Mouse (Mus musculus) MEL (cell line): Measurements from ENCODE around the gene Tex22. TPM values are rescaled to one million over a fixed set of nuclear protein-coding genes. Genes with fewer than 3 reads are reported as not detected.

Experiments
- DNase-seq: peaks from one replicate; pipeline ENCODE4 v3.0.0; 2011; ENCODE audit warnings: low read depth, low spot score
- H3K27ac ChIP-seq: 2 replicates; pipeline ENCODE4 v1.5.1; 2012; ENCODE audit warnings: low read depth, mild to moderate bottlenecking, control low read depth, low read length, moderate library complexity; ENCODE audit not compliant: control insufficient read depth
- H3K27me3 ChIP-seq, 2 experiments: fragments of 150-350 bp in 1 of 2; sonication (generic) in 1 of 2; 2 replicates each; pipeline ENCODE4 v1.6.1; 2012; ENCODE audit warnings: low read length in 2 of 2, mild to moderate bottlenecking in 2 of 2, improper control_type of control experiment in 1 of 2, moderate library complexity in 1 of 2; ENCODE audit not compliant: insufficient read depth in 2 of 2, control insufficient read depth in 1 of 2
- H3K36me3 ChIP-seq, 2 experiments: 2 replicates each; pipeline ENCODE4 v1.6.1; 2012 to 2014; ENCODE audit warnings: low read length in 2 of 2, improper control_type of control experiment in 1 of 2, inconsistent platforms in 1 of 2, mild to moderate bottlenecking in 1 of 2; ENCODE audit not compliant: insufficient read depth in 2 of 2, control insufficient read depth in 1 of 2
- H3K4me1 ChIP-seq, 2 experiments: fragments of 150-350 bp in 1 of 2; sonication (generic) in 1 of 2; 2 replicates each; pipeline ENCODE4 v1.6.1; 2012; ENCODE audit warnings: low read length in 2 of 2, improper control_type of control experiment in 1 of 2, mild to moderate bottlenecking in 1 of 2; ENCODE audit not compliant: insufficient read depth in 2 of 2, control insufficient read depth in 1 of 2
- H3K4me3 ChIP-seq, 2 experiments: fragments of 150-350 bp in 1 of 2; sonication (generic) in 1 of 2; 2 replicates each; pipeline ENCODE4 v1.5.1; 2012; ENCODE audit warnings: low read depth in 2 of 2, low read length in 2 of 2, mild to moderate bottlenecking in 2 of 2, moderate library complexity in 2 of 2, control low read depth in 1 of 2, improper control_type of control experiment in 1 of 2; ENCODE audit not compliant: control insufficient read depth in 1 of 2, insufficient read depth in 1 of 2
- H3K79me2 ChIP-seq: 2 replicates; pipeline ENCODE4 v1.6.1; 2012; ENCODE audit warnings: mild to moderate bottlenecking, low read length, moderate library complexity; ENCODE audit not compliant: control insufficient read depth, poor library complexity, insufficient read depth
- H3K9ac ChIP-seq: 2 replicates; pipeline ENCODE4 v1.6.1; 2012; ENCODE audit warnings: low read depth, mild to moderate bottlenecking, control low read depth, low read length, moderate library complexity; ENCODE audit not compliant: control insufficient read depth, poor library complexity, severe bottlenecking
- H3K9me3 ChIP-seq: fragments of 150-350 bp; sonication (generic); replicated peaks from 2 replicates; pipeline ENCODE4 v1.6.1; 2012; ENCODE audit warnings: mild to moderate bottlenecking, low read length, improper control_type of control experiment, moderate library complexity; ENCODE audit not compliant: insufficient read depth
- E2F4 ChIP-seq: IDR thresholded peaks from 2 replicates; pipeline ENCODE4 v1.6.1; 2011; ENCODE audit warnings: low read depth, low read length, improper control_type of control experiment, borderline replicate concordance
- EP300 ChIP-seq, 2 experiments: IDR thresholded peaks; 2 replicates each; pipeline ENCODE4 v1.6.1; 2011; ENCODE audit warnings: improper control_type of control experiment in 2 of 2, low read length in 2 of 2, low read depth in 1 of 2, mild to moderate bottlenecking in 1 of 2
- ETS1 ChIP-seq: IDR thresholded peaks from 2 replicates; pipeline ENCODE4 v1.6.1; 2012; ENCODE audit warnings: low read depth, mild to moderate bottlenecking, inconsistent platforms, low read length, improper control_type of control experiment, moderate library complexity
- GABPA ChIP-seq: IDR thresholded peaks from 2 replicates; pipeline ENCODE4 v1.6.1; 2012; ENCODE audit warnings: low read depth, mild to moderate bottlenecking, inconsistent platforms, low read length, improper control_type of control experiment, moderate library complexity
- GATA1 ChIP-seq: IDR thresholded peaks from 2 replicates; pipeline ENCODE4 v1.6.1; 2011; ENCODE audit warnings: low read depth, low read length, improper control_type of control experiment
- MAFK ChIP-seq: IDR thresholded peaks from 2 replicates; pipeline ENCODE4 v1.6.1; 2011; ENCODE audit warnings: low read depth, mild to moderate bottlenecking, low read length, improper control_type of control experiment, borderline replicate concordance
- MAX ChIP-seq: IDR thresholded peaks from 2 replicates; pipeline ENCODE4 v1.6.1; 2011; ENCODE audit warnings: low read length, improper control_type of control experiment
- MXI1 ChIP-seq: IDR thresholded peaks from 2 replicates; pipeline ENCODE4 v1.6.1; 2011; ENCODE audit warnings: mild to moderate bottlenecking, low read depth, low read length, improper control_type of control experiment
- MYC ChIP-seq: IDR thresholded peaks from 2 replicates; pipeline ENCODE4 v1.6.1; 2011; ENCODE audit warnings: low read depth, mild to moderate bottlenecking, low read length, improper control_type of control experiment, moderate library complexity
- NELFE ChIP-seq: IDR thresholded peaks from 2 replicates; pipeline ENCODE4 v1.6.1; 2011; ENCODE audit warnings: low read depth, low read length, improper control_type of control experiment
- POLR2AphosphoS2 ChIP-seq: IDR thresholded peaks from 2 replicates; pipeline ENCODE4 v1.6.1; 2011; ENCODE audit warnings: low read length, improper control_type of control experiment
- POLR2AphosphoS5 ChIP-seq: IDR thresholded peaks from 2 replicates; pipeline ENCODE4 v1.6.1; 2012; ENCODE audit warnings: low read depth, borderline replicate concordance, mild to moderate bottlenecking, inconsistent platforms, low read length, moderate library complexity, mixed read lengths
- RAD21 ChIP-seq: IDR thresholded peaks from 2 replicates; pipeline ENCODE4 v1.6.1; 2011; ENCODE audit warnings: mild to moderate bottlenecking, low read depth, low read length, improper control_type of control experiment
- SIN3A ChIP-seq: IDR thresholded peaks from 2 replicates; pipeline ENCODE4 v1.6.1; 2012; ENCODE audit warnings: low read length, improper control_type of control experiment, inconsistent platforms
- SMC3 ChIP-seq: IDR thresholded peaks from 2 replicates; pipeline ENCODE4 v1.6.1; 2011; ENCODE audit warnings: low read depth, low read length, improper control_type of control experiment
- TAL1 ChIP-seq: IDR thresholded peaks from 2 replicates; pipeline ENCODE4 v1.6.1; 2012; ENCODE audit warnings: mild to moderate bottlenecking, inconsistent platforms, low read length, moderate library complexity, mixed read lengths
- TBP ChIP-seq: IDR thresholded peaks from 2 replicates; pipeline ENCODE4 v1.8.0; 2011; ENCODE audit warnings: low read depth, low read length, improper control_type of control experiment
- TCF12 ChIP-seq: IDR thresholded peaks from 2 replicates; pipeline ENCODE4 v1.6.1; 2014; ENCODE audit warnings: low read depth, mild to moderate bottlenecking, inconsistent platforms, low read length, improper control_type of control experiment, moderate library complexity
- ZC3H11A ChIP-seq: IDR thresholded peaks from 2 replicates; pipeline ENCODE4 v1.6.1; 2012; ENCODE audit warnings: low read depth, mild to moderate bottlenecking, inconsistent platforms, low read length, improper control_type of control experiment
- polyA plus RNA-seq, 2 experiments: library from polyadenylated mRNA; stranded (reverse) in 1 of 2; unstranded in 1 of 2; fragments of >175 nt in 1 of 2; fragments of >200 nt in 1 of 2; gene quantifications; 2 replicates each; pipeline versions ENCODE4 v1.2.1 to v1.2.4; 2012; ENCODE audit warnings: low replicate concordance in 2 of 2, low read depth in 1 of 2; ENCODE audit not compliant: insufficient read length in 2 of 2, insufficient read depth in 1 of 2, missing spikeins in 1 of 2
- total RNA-seq: library from RNA; depleted of rRNA; stranded (reverse); fragments of 300-350 nt; gene quantifications from 2 replicates; pipeline ENCODE4 v1.2.3, GENCODE M21; 2012

Gene Tex22
- total and polyA plus RNA-seq, 3 experiments = 0.43 to 0.65 TPM; not detected in 1

- TF ChIP-seq ZC3H11A (no peak), EP300 (IDR thresholded peaks at IDR 0.05; ENCODE audit: low read depth in 1 of 2, low read length in 2 of 2) (0 out of 4 replicates have a peak, but pooled peaks of 1 of the 2 experiments have one; percentile 13), SMC3 (no peak), RAD21 (no peak), MAX (0 out of 2 replicates have a peak, but pooled peaks have one; percentile 2), GATA1 (peak; percentile 28; the same call in 1 of the 2 replicates), POLR2AphosphoS5 (no peak), POLR2AphosphoS2 (no peak), TBP (no peak), GABPA (no peak), MAFK (no peak), MXI1 (no peak)
- TF ChIP-seq, all 39 proteins: peak for 3
- H3K4me3 ChIP-seq = no peak overlapping the region
- peaks cover 4 to 12% of the 10 kb centered on the region in 2 experiments; a peak in 3 of 4 replicates for H3K4me1 ChIP-seq
- no peak overlapping the region for H3K27ac ChIP-seq
- H3K79me2 ChIP-seq = no peaks in the 10 kb centered on the region
- H3K9ac ChIP-seq = no peak overlapping the region
- H3K9me3 ChIP-seq = no peaks in the 10 kb centered on the region
- no peak for DNase-seq
- peaks cover 0 to 5% of the 10 kb centered on the region in 2 experiments; a peak in 1 of 4 replicates for H3K36me3 ChIP-seq
- H3K27me3 ChIP-seq = no peaks in the 10 kb centered on the region
Observed at GRCm38 (mm10) chr12:113035093-113035492, 39.2 kb upstream of the Tex22 start.

- no peak overlapping the region for H3K4me3 ChIP-seq
- peak; percentile 46; the same call in 1 of the 2 replicates for TF ChIP-seq TCF12
- TF ChIP-seq TAL1 = 0 out of 2 replicates have a peak, but pooled peaks have one; percentile 19
- TF ChIP-seq SIN3A = peak; percentile 42; the same call in 1 of the 2 replicates
- TF ChIP-seq MAX = peak; percentile 65; the same call in 1 of the 2 replicates
- no peak for TF ChIP-seq E2F4
- peak; percentile 43; the same call in 1 of the 2 replicates for TF ChIP-seq GATA1
- TF ChIP-seq EP300 (IDR thresholded peaks at IDR 0.05; ENCODE audit: low read depth in 1 of 2, low read length in 2 of 2) = peak in 1 of 2 experiments; percentile 50; a peak in 2 of 4 replicates
- TF ChIP-seq ZC3H11A = no peak
- no peak for TF ChIP-seq POLR2AphosphoS5
- 0 out of 2 replicates have a peak, but pooled peaks have one; percentile 55 for TF ChIP-seq MYC
- TF ChIP-seq NELFE = no peak
- peak; percentile 30; the same call in 1 of the 2 replicates for TF ChIP-seq ETS1
- peak; percentile 35; the same call in 1 of the 2 replicates for TF ChIP-seq MXI1
- TF ChIP-seq, all 39 proteins: peak for 9
- peak; percentile 53 for DNase-seq
- Histone ChIP-seq H3K9ac (no peak overlapping the region), H3K9me3 (no peaks in the 10 kb centered on the region), H3K36me3 (peaks cover 0 to 20% of the 10 kb centered on the region in 2 experiments; a peak in 2 of 4 replicates), H3K4me1 (peaks cover 15 to 23% of the 10 kb centered on the region in 2 experiments), H3K79me2 (no peaks in the 10 kb centered on the region), H3K27ac (no peak overlapping the region), H3K27me3 (no peaks in the 10 kb centered on the region)
Observed at GRCm38 (mm10) chr12:113036996-113037395, 37.3 kb upstream of the Tex22 start.
